Mouse (Mus musculus): ENCODE results near the gene Usp10. TPM values are rescaled to one million over a fixed set of nuclear protein-coding genes. Genes with fewer than 3 reads are reported as not detected.

The Usp10 gene
- 130 and 137 TPM in 2 replicates for polyA plus RNA-seq (2015; fragmentation: Nextera tagmentation; extraction: Ambion mirVana)

DNA sequence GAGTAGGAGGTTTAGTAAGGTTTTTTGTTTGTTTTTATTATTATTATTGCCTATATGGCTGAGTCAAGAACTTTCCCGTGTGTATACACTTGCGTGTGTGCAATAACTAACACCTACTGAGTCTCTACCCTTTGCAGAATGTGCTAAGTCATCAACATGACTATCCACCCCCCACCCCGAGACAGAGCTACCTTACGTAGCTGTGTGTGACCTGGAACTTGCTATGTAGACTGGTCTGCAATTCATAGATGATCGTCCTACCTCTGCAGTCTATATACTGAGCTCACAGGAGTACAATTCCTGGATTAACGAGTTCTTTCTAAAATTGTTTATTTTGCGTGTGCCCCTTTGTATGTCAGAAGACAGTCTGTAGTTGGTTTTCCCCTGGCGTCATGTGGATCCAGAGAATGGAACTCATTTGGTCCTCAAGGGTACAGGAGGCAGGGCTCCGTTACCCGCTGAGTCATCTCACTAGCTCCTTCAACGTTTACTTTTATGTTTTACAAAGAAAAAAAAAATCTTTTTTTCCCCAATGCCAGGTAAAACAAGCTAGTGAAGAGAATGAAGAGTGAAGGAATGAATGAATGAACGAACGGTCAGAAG, at the start of gene Usp10:
Usp10 (plus strand) TSS at position 417 of the 603 bp plus-strand sequence.
- Histone ChIP-seq H3K9ac (replicated peaks) (peak within 1 kb of the TSS; percentile 92), H3K27me3 (0 out of 2 replicates have a peak, but pooled peaks cover 3% of the 10 kb centered on the region), H3K36me3 (no peaks in the 10 kb centered on the region), H3K9me3 (no peaks in the 10 kb centered on the region), H3K4me3 (replicated peaks) (peak within 1 kb of the TSS; percentile 88), H3K4me1 (replicated peaks) (peaks cover 44% of the 10 kb centered on the region), H3K4me2 (replicated peaks) (peak within 1 kb of the TSS; percentile 84), H3K27ac (peak within 1 kb of the TSS; percentile 94)
- WGBS, result 29% methylated on average over 13 of the region's 13 CpGs
- peak; percentile 16; the same call in 1 of the 2 replicates for ATAC-seq

DNA sequence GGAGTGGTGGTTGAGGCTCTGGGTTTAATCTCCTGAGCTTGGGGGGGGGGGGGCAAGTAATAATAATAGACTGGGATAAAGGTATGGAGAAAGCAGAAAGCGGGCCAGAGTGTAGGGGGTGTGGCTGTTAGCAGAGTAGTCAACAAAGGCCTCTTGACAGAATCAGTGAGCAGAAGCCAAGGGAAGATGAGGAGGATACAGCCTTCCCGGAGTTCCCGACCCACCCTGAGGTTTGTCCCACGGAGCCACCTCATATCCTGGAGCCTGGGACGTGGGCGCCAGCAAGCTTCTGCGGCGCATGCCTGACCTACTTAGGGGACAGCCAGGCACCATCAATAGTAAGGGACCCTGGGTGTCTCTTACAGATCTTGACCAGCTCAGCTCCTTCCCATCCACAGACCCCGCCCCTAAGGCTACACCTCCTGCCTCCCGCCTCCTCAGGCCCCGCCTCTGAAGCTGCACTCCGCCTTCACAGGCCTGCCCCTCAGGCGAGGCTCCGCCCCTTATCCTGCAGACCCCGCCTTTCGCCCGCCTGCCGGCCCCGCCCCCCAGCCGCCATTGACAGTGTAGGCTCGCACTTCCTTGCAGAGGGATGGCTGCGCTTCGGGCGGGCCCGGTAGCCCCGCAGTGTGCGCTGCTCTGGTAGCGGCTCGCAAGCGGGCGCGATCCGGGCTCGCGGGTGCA, 48.3 kb upstream of the Usp10 start, which contains the start of gene Klhl36:
Klhl36 (plus strand) TSS at position 561 of the 684 bp plus-strand sequence.
- H3K27me3 ChIP-seq, result peaks cover 4% of the 10 kb centered on the region; the same call in 1 of the 2 replicates
- H3K9ac ChIP-seq (replicated peaks), result peak within 1 kb of the TSS; percentile 81
- peak; percentile 97 for ATAC-seq
- H3K4me3 ChIP-seq (replicated peaks), result peak within 1 kb of the TSS; percentile 78
- no peaks in the 10 kb centered on the region for H3K9me3 ChIP-seq
- peaks cover 17% of the 10 kb centered on the region for H3K4me1 ChIP-seq (replicated peaks)
- 0 out of 2 replicates have a peak, but pooled peaks cover 3% of the 10 kb centered on the region for H3K36me3 ChIP-seq
- peak within 1 kb of the TSS; percentile 87 for H3K4me2 ChIP-seq (replicated peaks)
- peak within 1 kb of the TSS; percentile 58; the same call in 1 of the 2 replicates for H3K27ac ChIP-seq
- WGBS, result under 1% methylated on average over 35 of the region's 35 CpGs

DNA sequence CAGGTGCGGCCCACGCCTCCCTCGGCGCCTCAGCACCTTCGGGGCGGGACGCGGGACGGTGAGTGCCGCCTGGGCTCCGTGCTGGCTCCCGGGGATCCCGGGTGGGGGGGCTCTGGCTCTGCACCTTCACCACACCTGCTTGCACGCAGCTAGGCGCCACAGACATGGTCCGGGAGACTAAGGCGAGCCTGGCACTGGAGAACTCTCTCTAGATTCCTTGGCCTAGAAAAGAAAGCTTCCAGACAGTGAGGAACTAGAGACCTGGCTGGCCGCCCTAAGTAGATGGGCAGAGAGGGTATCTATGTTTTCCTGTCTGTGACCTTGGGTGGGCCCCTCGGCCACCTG, 47.8 kb upstream of the Usp10 start:
- 0 out of 2 replicates have a peak, but pooled peaks cover 3% of the 10 kb centered on the region for H3K36me3 ChIP-seq
- H3K9ac ChIP-seq (replicated peaks), result peak overlapping the region; percentile 81
- H3K27me3 ChIP-seq, result peaks cover 4% of the 10 kb centered on the region; the same call in 1 of the 2 replicates
- 1% methylated on average over 19 of the region's 19 CpGs for WGBS
- peak overlapping the region; percentile 78 for H3K4me3 ChIP-seq (replicated peaks)
- H3K9me3 ChIP-seq, result no peaks in the 10 kb centered on the region
- peak overlapping the region; percentile 87 for H3K4me2 ChIP-seq (replicated peaks)
- no peak for ATAC-seq
- H3K27ac ChIP-seq, result peak overlapping the region; percentile 58; the same call in 1 of the 2 replicates
- H3K4me1 ChIP-seq (replicated peaks), result peaks cover 17% of the 10 kb centered on the region

DNA sequence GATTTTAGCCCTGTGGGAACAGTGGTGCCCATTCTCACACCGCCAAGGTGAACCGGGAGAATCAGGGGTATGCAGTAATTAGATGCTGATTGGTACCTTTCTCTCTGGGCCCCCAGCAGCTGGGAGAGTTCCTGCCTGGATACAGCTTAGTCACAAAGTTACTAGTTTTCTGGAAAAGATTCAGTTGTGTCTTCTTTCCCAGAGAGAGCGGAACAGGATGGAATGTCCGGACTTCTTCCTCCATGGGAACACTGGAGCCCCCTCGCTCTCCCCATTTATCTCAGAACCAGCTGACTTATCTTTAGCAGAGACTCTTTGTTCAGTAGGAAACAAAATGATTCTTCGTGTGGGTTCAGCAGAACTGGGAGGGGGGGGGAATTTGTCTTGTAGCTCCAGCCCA, 47.4 kb upstream of the Usp10 start:
- 10% methylated on average over 6 of the region's 6 CpGs for WGBS
- Histone ChIP-seq H3K4me3 (replicated peaks) (peak overlapping the region; percentile 78), H3K4me1 (replicated peaks) (peaks cover 17% of the 10 kb centered on the region), H3K36me3 (0 out of 2 replicates have a peak, but pooled peaks cover 3% of the 10 kb centered on the region), H3K27me3 (peaks cover 4% of the 10 kb centered on the region; the same call in 1 of the 2 replicates), H3K27ac (no peak overlapping the region), H3K9ac (replicated peaks) (peak overlapping the region; percentile 81), H3K4me2 (replicated peaks) (peak overlapping the region; percentile 87), H3K9me3 (no peaks in the 10 kb centered on the region)
- no peak for ATAC-seq

DNA sequence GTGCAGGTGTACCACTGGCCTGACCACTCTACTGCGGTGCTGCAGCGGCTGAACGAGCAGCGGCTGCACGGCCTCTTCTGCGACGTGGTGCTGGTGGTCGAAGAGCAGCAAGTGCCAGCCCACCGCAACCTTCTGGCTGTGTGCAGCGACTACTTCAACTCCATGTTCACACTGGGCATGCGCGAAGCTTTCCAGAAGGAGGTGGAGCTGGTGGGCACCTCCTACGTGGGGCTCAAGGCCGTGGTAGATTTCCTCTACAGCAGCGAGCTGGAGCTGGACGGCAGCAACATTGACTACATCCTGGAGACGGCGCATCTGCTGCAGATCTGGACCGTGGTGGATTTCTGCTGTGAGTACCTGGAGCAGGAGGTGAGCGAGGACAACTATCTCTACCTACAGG, 40.5 kb upstream of the Usp10 start:
- WGBS, result 80% methylated on average over 20 of the region's 20 CpGs
- ATAC-seq, result no peak
- no peak overlapping the region for H3K27ac ChIP-seq
- H3K4me1 ChIP-seq (replicated peaks), result no peaks in the 10 kb centered on the region
- no peaks in the 10 kb centered on the region for H3K27me3 ChIP-seq
- peaks cover 54% of the 10 kb centered on the region for H3K36me3 ChIP-seq
- H3K9me3 ChIP-seq, result peaks cover 8% of the 10 kb centered on the region
- H3K4me2 ChIP-seq (replicated peaks), result no peak overlapping the region
- H3K9ac ChIP-seq (replicated peaks), result no peak overlapping the region
- no peak overlapping the region for H3K4me3 ChIP-seq (replicated peaks)

DNA sequence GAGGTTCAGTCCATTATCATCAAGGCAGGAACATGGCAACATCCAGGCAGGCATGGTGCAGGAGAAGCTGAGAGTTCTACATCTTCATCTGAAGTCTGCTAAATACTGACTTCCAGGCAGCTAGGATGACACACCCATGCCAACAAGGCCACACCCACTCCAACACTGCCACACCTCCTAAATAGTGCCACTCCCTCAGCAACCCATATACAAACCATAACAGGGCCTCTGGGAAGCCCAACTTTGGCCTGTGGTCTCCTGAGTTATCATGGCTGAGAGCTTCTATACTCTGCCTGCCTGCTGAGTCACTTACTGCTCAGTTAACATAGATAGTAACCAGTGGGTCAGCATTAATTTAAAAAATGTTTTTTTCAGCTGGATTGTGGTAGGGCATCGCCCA, 37.0 kb upstream of the Usp10 start:
- Histone ChIP-seq H3K4me2 (replicated peaks) (no peak overlapping the region), H3K4me1 (replicated peaks) (no peaks in the 10 kb centered on the region), H3K27me3 (no peaks in the 10 kb centered on the region), H3K27ac (no peak overlapping the region), H3K36me3 (peaks cover 78% of the 10 kb centered on the region), H3K4me3 (replicated peaks) (no peak overlapping the region), H3K9ac (replicated peaks) (no peak overlapping the region), H3K9me3 (peaks cover 8% of the 10 kb centered on the region)
- WGBS, result 98% methylated on average over 1 of the region's 1 CpGs
- ATAC-seq, result no peak

DNA sequence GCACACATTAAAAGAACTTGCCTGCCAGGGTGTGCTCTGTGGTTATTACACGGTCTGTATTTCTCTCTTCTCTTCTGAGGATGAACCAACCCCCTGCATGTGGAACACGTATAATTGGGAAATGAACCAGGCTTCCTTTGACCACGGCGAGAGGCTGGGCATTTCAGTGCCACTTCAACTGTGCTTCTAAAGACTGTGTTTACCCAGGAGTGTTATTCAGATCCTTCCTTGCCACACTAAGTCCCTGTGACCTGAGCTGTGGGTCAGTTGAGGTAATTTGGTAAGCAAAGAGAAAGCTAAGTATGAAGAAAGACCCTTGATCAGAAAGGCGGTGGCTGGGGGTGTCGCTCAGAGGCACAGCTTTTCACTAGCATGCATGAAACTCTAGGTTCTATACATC, 28.9 kb upstream of the Usp10 start:
- H3K9me3 ChIP-seq, result no peaks in the 10 kb centered on the region
- no peak overlapping the region for H3K9ac ChIP-seq (replicated peaks)
- ATAC-seq, result no peak
- H3K27ac ChIP-seq, result no peak overlapping the region
- H3K4me3 ChIP-seq (replicated peaks), result no peak overlapping the region
- WGBS, result 73% methylated on average over 6 of the region's 6 CpGs
- H3K27me3 ChIP-seq, result no peaks in the 10 kb centered on the region
- peaks cover 21% of the 10 kb centered on the region for H3K36me3 ChIP-seq
- no peak overlapping the region for H3K4me2 ChIP-seq (replicated peaks)
- peaks cover 7% of the 10 kb centered on the region; the same call in 1 of the 2 replicates for H3K4me1 ChIP-seq (replicated peaks)

DNA sequence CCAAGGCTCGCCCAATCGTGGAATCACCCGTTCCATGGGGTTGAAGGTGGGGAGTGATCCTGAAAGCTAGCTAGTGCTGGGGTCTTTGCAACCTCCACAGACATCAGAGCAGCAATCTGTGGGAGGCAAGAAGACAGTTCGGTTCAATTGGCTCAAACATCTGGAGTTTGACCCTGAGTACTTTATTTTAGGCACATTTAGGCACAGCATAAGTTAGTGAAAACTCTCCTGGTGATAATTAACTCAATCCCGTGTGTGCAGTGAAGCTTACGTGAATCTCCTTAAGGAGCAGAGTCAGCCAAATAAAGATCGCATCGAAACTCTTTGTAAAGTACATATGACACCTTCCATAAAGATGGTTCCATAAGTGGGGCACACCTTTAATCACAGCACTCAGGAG, 28.2 kb upstream of the Usp10 start:
- 80% methylated on average over 8 of the region's 8 CpGs for whole genome bisulfite sequencing

DNA sequence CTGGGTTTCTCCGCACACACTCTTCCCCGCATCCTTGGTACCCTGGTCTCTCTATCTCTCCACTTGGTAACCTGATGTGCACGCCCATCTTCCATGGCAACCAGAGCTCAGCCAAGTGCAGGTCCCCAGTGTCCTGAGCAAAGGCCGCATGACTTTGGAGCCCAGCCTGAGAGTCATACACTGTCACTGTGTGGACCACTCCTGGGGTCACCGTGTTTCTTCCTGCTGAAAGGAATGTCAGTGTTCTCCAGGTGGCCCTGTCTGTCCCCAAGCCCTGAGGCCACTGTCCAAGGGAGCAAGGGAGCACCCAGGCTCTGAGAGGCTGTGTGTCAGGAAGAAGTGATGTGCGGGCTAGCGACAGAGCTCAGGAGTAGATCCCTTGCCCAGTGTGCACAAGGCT, 26.9 kb upstream of the Usp10 start:
- Histone ChIP-seq H3K27me3 (no peaks in the 10 kb centered on the region), H3K27ac (no peak overlapping the region), H3K36me3 (peaks cover 3% of the 10 kb centered on the region; the same call in 1 of the 2 replicates), H3K9ac (replicated peaks) (no peak overlapping the region), H3K4me3 (replicated peaks) (no peak overlapping the region), H3K9me3 (no peaks in the 10 kb centered on the region), H3K4me2 (replicated peaks) (no peak overlapping the region), H3K4me1 (replicated peaks) (peaks cover 13% of the 10 kb centered on the region)
- no peak for ATAC-seq
- WGBS, result 95% methylated on average over 7 of the region's 7 CpGs

More for the DNA sequence above, 28.2 kb upstream of the Usp10 start:
- ATAC-seq, result no peak
- Histone ChIP-seq H3K36me3 (peaks cover 15% of the 10 kb centered on the region), H3K27ac (no peak overlapping the region), H3K4me3 (replicated peaks) (no peak overlapping the region), H3K9me3 (no peaks in the 10 kb centered on the region), H3K27me3 (no peaks in the 10 kb centered on the region), H3K9ac (replicated peaks) (no peak overlapping the region), H3K4me1 (replicated peaks) (peaks cover 7% of the 10 kb centered on the region; the same call in 1 of the 2 replicates), H3K4me2 (replicated peaks) (no peak overlapping the region)

DNA sequence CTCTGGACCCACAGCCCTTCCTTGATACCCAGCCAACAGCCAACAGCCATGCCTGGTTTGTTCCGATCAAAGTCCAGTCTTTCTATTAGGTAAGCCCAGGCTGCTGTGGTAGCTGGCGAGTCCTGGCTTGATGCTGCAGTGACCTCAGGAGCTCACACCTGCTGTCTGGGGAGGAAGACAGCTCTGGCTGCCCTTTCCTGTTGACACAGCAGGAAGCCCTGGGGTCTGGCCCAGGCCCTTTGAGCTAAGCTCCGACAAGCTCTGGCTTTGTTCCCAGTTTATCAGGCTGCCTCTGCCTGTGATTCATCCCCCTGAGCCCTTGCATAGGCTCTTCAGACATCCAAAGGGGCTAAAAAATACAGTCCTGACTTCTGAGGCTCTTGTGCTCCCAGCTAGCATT, 24.5 kb upstream of the Usp10 start:
- no peak for ATAC-seq
- Histone ChIP-seq H3K4me2 (replicated peaks) (no peak overlapping the region), H3K27me3 (no peaks in the 10 kb centered on the region), H3K36me3 (no peaks in the 10 kb centered on the region), H3K9ac (replicated peaks) (no peak overlapping the region), H3K27ac (0 out of 2 replicates have a peak overlapping the region, but pooled peaks have one; percentile 7), H3K4me1 (replicated peaks) (peaks cover 13% of the 10 kb centered on the region), H3K4me3 (replicated peaks) (no peak overlapping the region), H3K9me3 (no peaks in the 10 kb centered on the region)
- WGBS, result 27% methylated on average over 3 of the region's 3 CpGs

DNA sequence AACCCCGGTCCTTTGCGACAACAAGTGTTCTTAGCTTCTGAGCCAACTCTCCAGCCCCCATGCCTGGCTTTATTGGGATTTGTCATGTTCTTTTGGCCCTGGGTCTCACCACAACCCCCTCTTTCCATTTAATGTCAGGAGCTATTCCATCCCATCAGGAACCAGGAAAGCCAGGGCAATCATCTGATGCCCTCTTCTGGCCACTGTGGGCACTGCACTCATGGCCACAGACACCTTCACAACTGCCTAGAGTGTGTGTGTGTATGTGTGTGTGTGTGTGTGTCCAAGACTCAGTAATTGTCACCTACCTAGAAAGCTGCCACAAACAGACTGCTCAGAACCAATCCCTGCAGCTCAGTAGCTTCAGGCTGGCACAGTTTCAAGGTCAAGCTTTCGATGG, 23.0 kb upstream of the Usp10 start:
- Histone ChIP-seq H3K4me1 (replicated peaks) (peaks cover 13% of the 10 kb centered on the region), H3K9me3 (no peaks in the 10 kb centered on the region), H3K4me3 (replicated peaks) (no peak overlapping the region), H3K4me2 (replicated peaks) (no peak overlapping the region), H3K27ac (no peak overlapping the region), H3K9ac (replicated peaks) (no peak overlapping the region), H3K27me3 (no peaks in the 10 kb centered on the region), H3K36me3 (no peaks in the 10 kb centered on the region)
- ATAC-seq, result no peak
- 95% methylated on average over 3 of the region's 3 CpGs for WGBS

DNA sequence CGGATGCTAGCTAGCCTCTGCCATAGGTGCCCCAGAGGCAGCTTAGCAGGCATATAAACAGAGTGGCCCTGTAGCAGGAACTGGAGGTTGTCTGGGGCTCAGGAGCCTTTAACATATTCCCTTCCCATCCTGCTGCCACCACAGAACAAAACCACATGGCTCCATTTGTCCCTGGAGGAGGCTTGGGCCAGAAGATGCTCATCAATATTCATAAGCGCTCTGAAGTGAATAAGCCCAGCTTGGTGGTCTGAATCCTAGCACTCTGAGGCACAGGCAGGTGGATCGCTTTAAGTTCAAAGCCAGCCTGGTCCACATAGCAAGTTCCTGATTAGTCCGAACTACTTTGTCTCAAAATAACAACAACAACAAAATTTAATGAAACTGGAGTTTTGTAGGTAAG, 22.1 kb upstream of the Usp10 start:
- Histone ChIP-seq H3K27ac (no peak overlapping the region), H3K27me3 (no peaks in the 10 kb centered on the region), H3K4me2 (replicated peaks) (no peak overlapping the region), H3K36me3 (no peaks in the 10 kb centered on the region), H3K9ac (replicated peaks) (no peak overlapping the region), H3K4me1 (replicated peaks) (peaks cover 13% of the 10 kb centered on the region), H3K4me3 (replicated peaks) (no peak overlapping the region), H3K9me3 (no peaks in the 10 kb centered on the region)
- peak; percentile 43; the same call in 1 of the 2 replicates for ATAC-seq
- 48% methylated on average over 4 of the region's 4 CpGs for WGBS

Measured in midbrain, embryonic 13.5 days (tissue).